Mouse (Mus musculus) lung, adult 2 months (tissue): ENCODE measurements at regions not wholly inside any gene's neighbourhood (a gene's known extent, or its start where the extent isn't known, plus 50 kb on each side); places are given as distances from the start of the nearest gene placed in this dataset.
"Not testable (repeated sequence)": the region's sequence is repeated elsewhere in the genome, so short reads cannot be mapped to it uniquely, and the experiment has no call there.

Experiments
- CTCF ChIP-seq: fragments of 200-500 bp; IDR thresholded peaks from 2 replicates; pipeline ENCODE4 v1.5.1; 2011; ENCODE audit warnings: mild to moderate bottlenecking, low read length, control low read depth; ENCODE audit not compliant: insufficient read depth
- POLR2A ChIP-seq: fragments of 200-500 bp; IDR thresholded peaks from 2 replicates; pipeline ENCODE4 v1.6.1; 2011; ENCODE audit warnings: low read depth, mild to moderate bottlenecking, control low read depth, low read length, borderline replicate concordance; ENCODE audit errors: extremely low read depth

GRCm38 (mm10) chr14:18466864-18467263, 135.2 kb upstream of the Ube2e1 start:
- not testable (repeated sequence) for TF ChIP-seq POLR2A, CTCF
